32 mouse cellular contexts compared by ENCODE assay signal in the genomic region with DNA sequence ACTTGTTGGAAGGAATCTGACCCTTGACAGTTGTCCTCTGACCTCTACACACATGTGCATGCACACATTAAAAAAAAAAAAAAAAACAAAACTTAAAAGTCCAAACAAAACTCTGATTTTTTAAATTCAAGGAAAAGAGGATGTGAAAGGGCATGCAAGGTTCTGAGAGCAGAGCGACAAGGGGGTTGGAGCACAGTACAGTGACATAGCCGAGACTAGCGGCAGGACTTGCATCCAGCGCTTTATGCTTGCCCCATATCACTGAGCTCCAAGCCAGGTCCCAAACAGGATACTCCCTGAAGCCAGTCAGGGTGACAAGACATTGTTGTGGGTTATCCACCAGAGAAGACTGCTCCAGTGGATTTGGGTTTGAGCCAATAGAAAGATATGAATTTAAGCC. TPM values are rescaled to one million over a fixed set of nuclear protein-coding genes. Genes with fewer than 3 reads are reported as not detected.
A peak's percentile ranks its signal among the peaks of the same experiment; 100 is the strongest.
DNase-seq lines count a peak whose midpoint lies in the region; ATAC-seq and TF ChIP-seq lines count a peak whose summit lies in the region.
"Had no signal": no experiment of that assay in that cellular context is flagged by ENCODE, and none has a peak within 500 bp of the region (broad histone marks: within the 10 kb centered on the region; RNA-seq: fewer than 3 reads in every experiment).

No protein-coding gene starts in this region.

- no peaks in the 10 kb centered on the region for H3K9me3 ChIP-seq in liver, postnatal 0 days (ENCODE audit: low read length)
- no peaks in the 10 kb centered on the region for H3K9me3 ChIP-seq in megakaryocyte, embryonic 14.5 days
- H3K9me3 ChIP-seq: embryonic facial prominence, embryonic 12.5 days; hindbrain, embryonic 10.5 days; intestine, embryonic 15.5 days; limb, embryonic 12.5 days; liver, embryonic 15.5 days; neural tube, embryonic 13.5 days; stomach, embryonic 15.5 days had no signal

- no peak for ATAC-seq in liver, postnatal 0 days
- ATAC-seq: forebrain, postnatal 0 days; hindbrain, embryonic 16.5 days; intestine, embryonic 15.5 days; lung, postnatal 0 days had no signal

- no peak for TF ChIP-seq CTCF in liver, postnatal 0 days (IDR thresholded peaks at IDR 0.05; ENCODE audit: low read depth)
- no peak for TF ChIP-seq CTCF in bone marrow macrophage, adult 2 months (IDR thresholded peaks at IDR 0.05; ENCODE audit: low read depth, low read length)

- H3K36me3 ChIP-seq in liver, postnatal 0 days (replicated peaks; ENCODE audit: insufficient read depth, low read length), result peaks cover 30% of the 10 kb centered on the region
- H3K36me3 ChIP-seq in megakaryocyte, embryonic 14.5 days (replicated peaks; ENCODE audit: low read length), result peaks cover 23% of the 10 kb centered on the region
- peaks cover 13% of the 10 kb centered on the region for H3K36me3 ChIP-seq in splenic B cell, adult 2 months (ENCODE audit: control insufficient read depth, insufficient read depth, low read length, poor library complexity, severe bottlenecking)
- H3K36me3 ChIP-seq: embryonic facial prominence, embryonic 12.5 days; hindbrain, embryonic 10.5 days; intestine, embryonic 15.5 days; limb, embryonic 12.5 days; neural tube, embryonic 13.5 days; stomach, embryonic 15.5 days had no signal

- no peak overlapping the region for H3K9ac ChIP-seq in liver, postnatal 0 days (replicated peaks)
- H3K9ac ChIP-seq: embryonic facial prominence, embryonic 12.5 days; forebrain, postnatal 0 days; intestine, embryonic 15.5 days; limb, embryonic 12.5 days; liver, embryonic 15.5 days; neural tube, embryonic 13.5 days; stomach, embryonic 15.5 days had no signal

- TF ChIP-seq POLR2A in bone marrow macrophage, adult 2 months (IDR thresholded peaks at IDR 0.05; ENCODE audit: borderline replicate concordance, low read depth, low read length), result no peak

- peaks cover 23% of the 10 kb centered on the region for H3K4me1 ChIP-seq in liver, postnatal 0 days (ENCODE audit: insufficient read depth)
- peaks cover 16% of the 10 kb centered on the region for H3K4me1 ChIP-seq in bone marrow macrophage, adult 2 months (ENCODE audit: control insufficient read depth, insufficient read depth, low read length)
- peaks cover 13% of the 10 kb centered on the region for H3K4me1 ChIP-seq in megakaryocyte, embryonic 14.5 days
- H3K4me1 ChIP-seq: embryonic facial prominence, embryonic 12.5 days; intestine, embryonic 15.5 days; limb, embryonic 12.5 days; stomach, embryonic 15.5 days had no signal

- no peak overlapping the region for H3K4me3 ChIP-seq in liver, postnatal 0 days (ENCODE audit: low read depth, low read length)
- peak overlapping the region; percentile 79 for H3K4me3 ChIP-seq in bone marrow macrophage, adult 2 months (ENCODE audit: insufficient read depth, low read length)
- H3K4me3 ChIP-seq in megakaryocyte, embryonic 14.5 days (replicated peaks), result peak overlapping the region; percentile 78
- H3K4me3 ChIP-seq: embryonic facial prominence, embryonic 12.5 days; hindbrain, embryonic 10.5 days; intestine, embryonic 15.5 days; limb, embryonic 12.5 days; liver, embryonic 15.5 days; myocyte; neural tube, embryonic 13.5 days; stomach, embryonic 15.5 days had no signal

- peak overlapping the region; percentile 81 for H3K27ac ChIP-seq in liver, postnatal 0 days (ENCODE audit: low read depth)
- H3K27ac ChIP-seq in bone marrow macrophage, adult 2 months (ENCODE audit: insufficient read depth, low read depth, low read length), result peak overlapping the region; percentile 92
- H3K27ac ChIP-seq: embryonic facial prominence, embryonic 12.5 days; hindbrain, embryonic 10.5 days; intestine, embryonic 15.5 days; limb, embryonic 12.5 days; liver, embryonic 15.5 days; neural tube, embryonic 13.5 days; stomach, embryonic 15.5 days had no signal

- no peaks in the 10 kb centered on the region for H3K27me3 ChIP-seq in liver, postnatal 0 days (ENCODE audit: insufficient read depth, low read length)
- no peaks in the 10 kb centered on the region for H3K27me3 ChIP-seq in megakaryocyte, embryonic 14.5 days (replicated peaks)
- H3K27me3 ChIP-seq in splenic B cell, adult 2 months (ENCODE audit: control insufficient read depth, insufficient read depth, low read length, poor library complexity, severe bottlenecking), result no peaks in the 10 kb centered on the region
- H3K27me3 ChIP-seq: embryonic facial prominence, embryonic 12.5 days; intestine, embryonic 15.5 days; limb, embryonic 12.5 days; liver, embryonic 15.5 days; neural tube, embryonic 13.5 days; stomach, embryonic 15.5 days had no signal

- WGBS in liver, postnatal 0 days (ENCODE audit: insufficient replicate concordance), result 71% methylated on average over 4 of the region's 4 CpGs

- H3K4me2 ChIP-seq in liver, postnatal 0 days (ENCODE audit: low read depth, low read length), result peak overlapping the region; percentile 26; the same call in 1 of the 2 replicates
- H3K4me2 ChIP-seq: embryonic facial prominence, embryonic 12.5 days; intestine, embryonic 15.5 days; limb, embryonic 12.5 days; liver, embryonic 15.5 days; neural tube, embryonic 13.5 days; stomach, embryonic 15.5 days had no signal

- DNase-seq in liver, postnatal 0 days, result no peak
- DNase-seq in liver, result no peak
- peak; percentile 60 for DNase-seq in splenic B cell, adult 2 months (ENCODE audit: low read depth, low spot score)
- DNase-seq in layer of hippocampus, adult 18-20 months (ENCODE audit: low spot score in 2 of 2), result no peak
- no peak for DNase-seq in ovary, postnatal 10 days (ENCODE audit: low spot score)
- DNase-seq: cerebellum, postnatal 14 days; forebrain, postnatal 0 days; gastrocnemius, postnatal 25 days; kidney, postnatal 25 days; layer of hippocampus, postnatal 36 days; midbrain, embryonic 14.5 days; right cerebral cortex, adult 18-20 months; thymus, postnatal 25 days had no signal

- TF ChIP-seq EP300 in liver, postnatal 0 days (IDR thresholded peaks at IDR 0.05; ENCODE audit: low read depth), result no peak

RNA-seq across cellular contexts. Expression of a gene that starts 4.2 kb away (rescaled TPM):
- 11.9 and 12.3 TPM in 2 replicates for polyA plus RNA-seq in liver, postnatal 0 days (2015; fragmentation: Nextera tagmentation; extraction: Ambion mirVana)
- 664 and 728 TPM in 2 replicates for polyA plus RNA-seq in bone marrow macrophage, adult 2 months (2012; ENCODE audit: insufficient read depth, insufficient read length, missing spikeins)
- polyA plus RNA-seq in megakaryocyte, embryonic 14.5 days (2012; ENCODE audit: insufficient read depth, low replicate concordance), result 7.5 TPM in 1 of 2 replicates, not detected in the other
- 1 to 10 TPM in 1 of 2 experiments, under 1 TPM in 1; 0.97 to 1.4 TPM for total RNA-seq in layer of hippocampus, adult 18-20 months (2021)

RNA-seq across cellular contexts. Expression of a gene that starts 11.9 kb away (rescaled TPM):
- 0.47 and 1.0 TPM in 2 replicates for polyA plus RNA-seq in liver, postnatal 0 days (2015; fragmentation: Nextera tagmentation; extraction: Ambion mirVana)
- polyA plus RNA-seq in bone marrow macrophage, adult 2 months (2012; ENCODE audit: insufficient read depth, insufficient read length, missing spikeins), result 30.2 and 32.0 TPM in 2 replicates
- polyA plus RNA-seq in megakaryocyte, embryonic 14.5 days (2012; ENCODE audit: insufficient read depth, low replicate concordance), result 0.07 TPM in 1 of 2 replicates, not detected in the other
- total RNA-seq in layer of hippocampus, adult 18-20 months (2021), result not detected
- total RNA-seq: adrenal gland, postnatal 10 days; forebrain, postnatal 0 days; gastrocnemius, postnatal 25 days; layer of hippocampus, adult 8-10 months; layer of hippocampus, postnatal 36 days; left cerebral cortex, postnatal 14 days had no signal
- polyA plus RNA-seq: brain, embryonic 14.5 days; C2C12; embryonic facial prominence, embryonic 12.5 days; forebrain, postnatal 0 days; hindbrain, embryonic 10.5 days; limb, embryonic 12.5 days; lung, postnatal 0 days; myocyte; neural tube, embryonic 13.5 days had no signal

RNA-seq across cellular contexts. Expression of a gene that starts 28.2 kb away (rescaled TPM):
- 0.16 TPM in 1 of 2 replicates, not detected in the other for polyA plus RNA-seq in liver, postnatal 0 days (2015; fragmentation: Nextera tagmentation; extraction: Ambion mirVana)
- 14.6 and 20.2 TPM in 2 replicates for polyA plus RNA-seq in bone marrow macrophage, adult 2 months (2012; ENCODE audit: insufficient read depth, insufficient read length, missing spikeins)
- polyA plus RNA-seq in megakaryocyte, embryonic 14.5 days (2012; ENCODE audit: insufficient read depth, low replicate concordance), result not detected in 2 replicates
- not detected for total RNA-seq in layer of hippocampus, adult 18-20 months (2021)
- total RNA-seq: adrenal gland, postnatal 10 days; forebrain, postnatal 0 days; gastrocnemius, postnatal 25 days; layer of hippocampus, adult 8-10 months; layer of hippocampus, postnatal 36 days; left cerebral cortex, postnatal 14 days had no signal
- polyA plus RNA-seq: brain, embryonic 14.5 days; C2C12; embryonic facial prominence, embryonic 12.5 days; forebrain, embryonic 11.5 days; forebrain, postnatal 0 days; heart, embryonic 16.5 days; hindbrain, embryonic 10.5 days; hindbrain, embryonic 16.5 days; intestine, embryonic 15.5 days; limb, embryonic 12.5 days; liver, embryonic 15.5 days; lung, postnatal 0 days; midbrain, embryonic 14.5 days; myocyte; neural tube, embryonic 13.5 days; stomach, embryonic 15.5 days had no signal

RNA-seq across cellular contexts. Expression of a gene that starts 44.4 kb away (rescaled TPM):
- 0.06 TPM in 1 of 2 replicates, not detected in the other for polyA plus RNA-seq in liver, postnatal 0 days (2015; fragmentation: Nextera tagmentation; extraction: Ambion mirVana)
- 0.45 TPM in 1 of 2 replicates, not detected in the other for polyA plus RNA-seq in bone marrow macrophage, adult 2 months (2012; ENCODE audit: insufficient read depth, insufficient read length, missing spikeins)
- 0.07 and 0.69 TPM in 2 replicates for polyA plus RNA-seq in megakaryocyte, embryonic 14.5 days (2012; ENCODE audit: insufficient read depth, low replicate concordance)
- total RNA-seq in layer of hippocampus, adult 18-20 months (2021), result not detected
- total RNA-seq: adrenal gland, postnatal 10 days; gastrocnemius, postnatal 25 days; layer of hippocampus, adult 8-10 months; layer of hippocampus, postnatal 36 days; left cerebral cortex, postnatal 14 days had no signal
- polyA plus RNA-seq: C2C12; embryonic facial prominence, embryonic 12.5 days; forebrain, embryonic 11.5 days; heart, embryonic 16.5 days; hindbrain, embryonic 10.5 days; intestine, embryonic 15.5 days; liver, embryonic 15.5 days; myocyte had no signal

Comparison
In these comparisons a context has a peak if more than half of its experiments do, and no peak if none do; other contexts are left out.
1. RNA of a gene that starts 4.2 kb away (polyA plus RNA-seq): 664 to 728 TPM in bone marrow macrophage, adult 2 months; 11.9 to 12.3 TPM in liver, postnatal 0 days and 7.5 TPM in megakaryocyte, embryonic 14.5 days; every median in the first group is over 10 times any median in the second.
2. RNA of a gene that starts 11.9 kb away (polyA plus RNA-seq): 30.2 to 32.0 TPM in bone marrow macrophage, adult 2 months; 0.47 to 1.0 TPM in liver, postnatal 0 days and 0.07 TPM in megakaryocyte, embryonic 14.5 days; every median in the first group is over 10 times any median in the second.
3. RNA of a gene that starts 28.2 kb away (polyA plus RNA-seq): 14.6 to 20.2 TPM in bone marrow macrophage, adult 2 months; 0.16 TPM in liver, postnatal 0 days and not detected in megakaryocyte, embryonic 14.5 days; every median in the first group is over 10 times any median in the second.